Mouse (Mus musculus): ENCODE results near the gene Rprml.

- TF ChIP-seq MYOG (IDR thresholded peaks at IDR 0.05; ENCODE audit: control insufficient read depth, extremely low read depth, insufficient read length) (no peak), CTCF (IDR thresholded peaks at IDR 0.05; ENCODE audit: control insufficient read depth, insufficient read depth, insufficient read length) (no peak), USF1 (IDR thresholded peaks at IDR 0.05; ENCODE audit: low read depth) (no peak), MAX (IDR thresholded peaks at IDR 0.05) (no peak), CEBPB (IDR thresholded peaks at IDR 0.05; ENCODE audit: low read depth) (no peak), FOSL1 (IDR thresholded peaks at IDR 0.05; ENCODE audit: insufficient read depth, low read length, poor library complexity, severe bottlenecking) (no peak)
Measured at GRCm38 (mm10) chr11:103648656-103649055, 714 bp upstream of the Rprml start.

All from C2C12 (cell line).